Mouse (Mus musculus): Measurements from ENCODE around the gene Ttc21a. TPM values are rescaled to one million over a fixed set of nuclear protein-coding genes. Genes with fewer than 3 reads are reported as not detected.
A peak's percentile ranks its signal among the peaks of the same experiment; 100 is the strongest.
"Not testable (repeated sequence)": the region's sequence is repeated elsewhere in the genome, so short reads cannot be mapped to it uniquely, and the experiment has no call there.

Ttc21a gene
- total and polyA plus RNA-seq, 3 experiments = 0.01 TPM; not detected in 2

DNA sequence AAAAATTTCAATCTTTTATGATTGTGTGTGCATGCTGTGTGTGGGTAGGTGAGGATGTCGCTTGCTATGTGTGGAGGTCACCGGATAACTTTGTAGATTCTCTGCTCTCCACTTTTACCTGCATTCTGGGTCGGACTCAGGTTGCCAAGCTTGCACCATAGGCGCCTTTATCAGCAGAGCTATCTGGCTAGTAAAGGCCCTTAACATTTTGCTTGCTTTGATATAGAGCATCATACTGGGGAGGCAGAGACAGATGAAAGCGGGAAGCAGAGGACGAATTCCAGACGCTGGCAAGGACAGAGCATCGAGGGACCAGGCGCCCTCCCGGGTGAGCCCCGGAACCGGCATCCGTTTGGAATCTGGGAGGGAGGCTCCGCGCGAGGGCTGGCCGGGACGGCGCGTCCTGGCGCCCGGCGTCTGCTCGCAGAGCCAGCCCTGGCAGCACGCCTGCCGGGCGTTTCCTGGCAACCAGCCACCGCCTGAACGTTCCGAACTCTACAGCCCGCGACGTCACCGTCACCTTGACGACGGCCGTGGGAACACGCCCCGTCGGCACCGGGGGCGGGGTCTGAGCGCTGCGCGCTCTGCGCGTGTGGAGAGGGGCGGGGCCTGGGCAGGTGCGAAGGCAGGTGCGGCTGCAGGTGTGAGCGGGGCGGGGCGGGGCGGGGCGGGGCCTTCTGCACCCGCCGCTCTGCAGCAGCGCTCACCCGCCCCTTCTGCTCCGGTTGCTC lies 73.5 kb downstream of the Ttc21a start:
- DNase-seq (ENCODE audit: low read depth, low spot score) = peak; percentile 89
- Histone ChIP-seq H3K27me3 (ENCODE audit: control insufficient read depth in 1 of 2, insufficient read depth in 2 of 2, low read length in 2 of 2) (peaks cover 0 to 1% of the 10 kb centered on the region in 2 experiments; a peak in 1 of 4 replicates), H3K9me3 (replicated peaks; ENCODE audit: insufficient read depth, low read length) (no peaks in the 10 kb centered on the region), H3K79me2 (ENCODE audit: control insufficient read depth, insufficient read depth, low read length, poor library complexity) (no peaks in the 10 kb centered on the region), H3K36me3 (ENCODE audit: control insufficient read depth in 1 of 2, insufficient read depth in 2 of 2, low read length in 2 of 2) (peaks cover 0 to 6% of the 10 kb centered on the region in 2 experiments; a peak in 2 of 4 replicates), H3K27ac (ENCODE audit: control insufficient read depth, low read depth, low read length) (no peak overlapping the region), H3K9ac (ENCODE audit: control insufficient read depth, low read depth, low read length, poor library complexity, severe bottlenecking) (no peak overlapping the region), H3K4me3 (ENCODE audit: control insufficient read depth in 1 of 2, insufficient read depth in 1 of 2, low read depth in 2 of 2, low read length in 2 of 2) (peak overlapping the region in 1 of 2 experiments; percentile 24; a peak in 1 of 4 replicates), H3K4me1 (ENCODE audit: control insufficient read depth in 1 of 2, insufficient read depth in 2 of 2, low read length in 2 of 2) (peaks cover 0 to 3% of the 10 kb centered on the region in 2 experiments; a peak in 2 of 4 replicates)
- TF ChIP-seq CTCF (IDR thresholded peaks at IDR 0.05 in 2 of 3, conservative IDR thresholded peaks at IDR 0.05 in 1 of 3; ENCODE audit: control insufficient read depth in 1 of 3, insufficient read depth in 1 of 3, low read depth in 2 of 3, low read length in 3 of 3, poor library complexity in 1 of 3, severe bottlenecking in 1 of 3) = no peak
- TF ChIP-seq ELF1 (IDR thresholded peaks at IDR 0.05; ENCODE audit: low read depth, low read length) = peak; percentile 63
- peak; percentile 53 for TF ChIP-seq NRF1 (IDR thresholded peaks at IDR 0.05; ENCODE audit: insufficient read depth, low read depth, low read length, poor library complexity, severe bottlenecking)
- no peak for TF ChIP-seq MAZ (IDR thresholded peaks at IDR 0.05; ENCODE audit: low read depth, low read length)
- TF ChIP-seq SMC3 (IDR thresholded peaks at IDR 0.05; ENCODE audit: low read depth, low read length) = no peak
- 0 out of 2 replicates have a peak, but pooled peaks have one; percentile 23 for TF ChIP-seq TCF12 (IDR thresholded peaks at IDR 0.05; ENCODE audit: low read depth, low read length)
- TF ChIP-seq ETS1 (IDR thresholded peaks at IDR 0.05; ENCODE audit: low read depth, low read length) = 0 out of 2 replicates have a peak, but pooled peaks have one; percentile 16

DNA sequence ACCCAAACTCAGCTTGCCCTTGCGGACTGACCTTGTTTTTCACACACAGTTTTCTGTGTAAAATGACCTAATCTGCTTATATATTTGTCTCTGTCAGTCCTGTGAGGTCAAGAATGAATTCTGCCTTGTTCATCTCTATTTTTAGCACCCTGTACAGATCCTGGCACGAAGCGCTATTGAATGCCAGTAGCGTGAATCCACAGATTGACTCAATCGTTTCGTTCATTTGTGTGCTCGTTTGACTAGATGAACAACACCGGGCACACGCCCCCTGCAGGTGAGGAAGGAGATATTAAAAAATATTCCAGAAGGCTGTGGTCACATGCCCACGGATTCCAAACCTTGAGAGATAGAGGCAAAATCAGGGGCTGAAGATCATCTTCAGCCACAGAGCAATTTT lies 74.1 kb downstream of the Ttc21a start:
- Histone ChIP-seq H3K79me2 (ENCODE audit: control insufficient read depth, insufficient read depth, low read length, poor library complexity) (no peaks in the 10 kb centered on the region), H3K9me3 (replicated peaks; ENCODE audit: insufficient read depth, low read length) (no peaks in the 10 kb centered on the region), H3K27ac (ENCODE audit: control insufficient read depth, low read depth, low read length) (no peak overlapping the region), H3K36me3 (ENCODE audit: control insufficient read depth in 1 of 2, insufficient read depth in 2 of 2, low read length in 2 of 2) (peaks cover 0 to 6% of the 10 kb centered on the region in 2 experiments; a peak in 2 of 4 replicates), H3K27me3 (ENCODE audit: control insufficient read depth in 1 of 2, insufficient read depth in 2 of 2, low read length in 2 of 2) (peaks cover 0 to 1% of the 10 kb centered on the region in 2 experiments; a peak in 1 of 4 replicates), H3K4me1 (ENCODE audit: control insufficient read depth in 1 of 2, insufficient read depth in 2 of 2, low read length in 2 of 2) (peaks cover 0 to 3% of the 10 kb centered on the region in 2 experiments; a peak in 2 of 4 replicates), H3K4me3 (ENCODE audit: control insufficient read depth in 1 of 2, insufficient read depth in 1 of 2, low read depth in 2 of 2, low read length in 2 of 2) (peak overlapping the region in 1 of 2 experiments; percentile 24; a peak in 1 of 4 replicates), H3K9ac (ENCODE audit: control insufficient read depth, low read depth, low read length, poor library complexity, severe bottlenecking) (no peak overlapping the region)
- peak; percentile 63 for DNase-seq (ENCODE audit: low read depth, low spot score)
- TF ChIP-seq MAZ (IDR thresholded peaks at IDR 0.05; ENCODE audit: low read depth, low read length) (no peak), USF1 (IDR thresholded peaks at IDR 0.05; ENCODE audit: low read depth, low read length) (peak; percentile 79), MXI1 (IDR thresholded peaks at IDR 0.05; ENCODE audit: low read depth, low read length) (no peak), MYB (IDR thresholded peaks at IDR 0.05; ENCODE audit: low read depth, low read length) (no peak), ETS1 (IDR thresholded peaks at IDR 0.05; ENCODE audit: low read depth, low read length) (no peak), RAD21 (IDR thresholded peaks at IDR 0.05; ENCODE audit: low read depth, low read length) (peak; percentile 22), SMC3 (IDR thresholded peaks at IDR 0.05; ENCODE audit: low read depth, low read length) (peak; percentile 51), CTCF (IDR thresholded peaks at IDR 0.05 in 2 of 3, conservative IDR thresholded peaks at IDR 0.05 in 1 of 3; ENCODE audit: control insufficient read depth in 1 of 3, insufficient read depth in 1 of 3, low read depth in 2 of 3, low read length in 3 of 3, poor library complexity in 1 of 3, severe bottlenecking in 1 of 3) (peak; percentile 31 to 50 (median 36)), ZC3H11A (IDR thresholded peaks at IDR 0.05; ENCODE audit: low read depth, low read length) (peak; percentile 20; the same call in 1 of the 2 replicates), NRF1 (IDR thresholded peaks at IDR 0.05; ENCODE audit: insufficient read depth, low read depth, low read length, poor library complexity, severe bottlenecking) (no peak)

DNA sequence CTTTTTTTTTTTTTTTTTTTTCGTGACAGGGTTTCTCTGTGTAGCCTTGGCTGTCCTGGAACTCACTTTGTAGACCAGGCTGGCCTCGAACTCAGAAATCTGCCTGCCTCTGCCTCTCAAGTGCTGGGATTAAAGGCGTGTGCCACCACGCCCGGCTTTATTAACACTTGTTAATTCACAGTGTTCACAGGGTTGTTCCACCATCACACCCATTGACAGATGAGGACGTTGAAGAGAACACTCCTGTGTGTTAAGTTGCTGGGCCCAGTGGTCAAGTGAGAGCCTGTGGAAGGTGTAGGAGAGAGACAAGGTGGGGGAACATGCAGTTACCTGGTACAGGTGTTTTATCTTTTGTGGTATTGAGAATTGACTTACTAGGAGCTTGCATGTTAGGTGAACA lies 74.8 kb downstream of the Ttc21a start:
- H3K79me2 ChIP-seq (ENCODE audit: control insufficient read depth, insufficient read depth, low read length, poor library complexity); H3K4me1 ChIP-seq (ENCODE audit: control insufficient read depth in 1 of 2, insufficient read depth in 2 of 2, low read length in 2 of 2); H3K27ac ChIP-seq (ENCODE audit: control insufficient read depth, low read depth, low read length); H3K27me3 ChIP-seq (ENCODE audit: control insufficient read depth in 1 of 2, insufficient read depth in 2 of 2, low read length in 2 of 2); H3K4me3 ChIP-seq (ENCODE audit: control insufficient read depth in 1 of 2, insufficient read depth in 1 of 2, low read depth in 2 of 2, low read length in 2 of 2); DNase-seq (ENCODE audit: low read depth, low spot score); H3K9ac ChIP-seq (ENCODE audit: control insufficient read depth, low read depth, low read length, poor library complexity, severe bottlenecking); H3K36me3 ChIP-seq (ENCODE audit: control insufficient read depth in 1 of 2, insufficient read depth in 2 of 2, low read length in 2 of 2); H3K9me3 ChIP-seq (replicated peaks; ENCODE audit: insufficient read depth, low read length): not testable (repeated sequence)
